Mouse (Mus musculus): ENCODE results near the gene Slc38a7. TPM values are rescaled to one million over a fixed set of nuclear protein-coding genes. Genes with fewer than 3 reads are reported as not detected.
"Not testable (repeated sequence)": the region's sequence is repeated elsewhere in the genome, so short reads cannot be mapped to it uniquely, and the experiment has no call there.

The Slc38a7 gene
- polyA plus RNA-seq, 1 experiment from 2014 or later: 19.9 TPM

DNA sequence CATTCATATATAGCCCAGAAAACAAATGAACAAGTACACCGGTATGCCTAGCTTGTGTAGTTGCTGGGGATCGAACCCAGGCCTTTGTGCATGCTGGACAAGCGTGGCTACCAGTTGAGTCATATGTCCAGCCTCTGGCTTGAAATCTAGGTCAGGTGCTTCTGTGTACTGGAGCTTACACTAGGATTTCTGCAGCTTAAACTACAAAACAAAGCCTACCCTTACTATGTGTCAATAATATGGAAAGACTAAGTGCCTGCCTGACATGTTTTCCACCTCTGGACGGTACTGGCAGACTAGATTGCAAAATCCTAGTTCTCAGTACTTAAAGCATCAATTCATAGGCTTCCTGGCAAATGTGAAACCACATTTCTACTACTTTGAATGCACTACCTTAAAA lies 26.5 kb upstream of the Slc38a7 start:
- no peak for ATAC-seq (ENCODE audit: low FRiP score, low read depth)
- WGBS: 93% methylated on average over 4 of the region's 4 CpGs
- no peaks in the 10 kb centered on the region for H3K27me3 ChIP-seq

GRCm38 (mm10) chr8:95878176-95878962 lies 25.0 kb upstream of the Slc38a7 start:
- Histone ChIP-seq H3K4me3 (peak overlapping the region; percentile 17), H3K36me3 (peaks cover 42% of the 10 kb centered on the region), H3K4me2 (replicated peaks) (peak overlapping the region; percentile 44), H3K9ac (replicated peaks) (no peak overlapping the region; the same call in 1 of the 2 replicates), H3K4me1 (peaks cover 12% of the 10 kb centered on the region), H3K27me3 (no peaks in the 10 kb centered on the region), H3K9me3 (no peaks in the 10 kb centered on the region), H3K27ac (replicated peaks) (peak overlapping the region; percentile 70)
- WGBS: 51% methylated on average over 12 of the region's 12 CpGs
- peak; percentile 77 for ATAC-seq (ENCODE audit: low FRiP score, low read depth)

More for the DNA sequence above, 26.5 kb upstream of the Slc38a7 start:
- Histone ChIP-seq H3K4me1 (peaks cover 12% of the 10 kb centered on the region), H3K9me3 (no peaks in the 10 kb centered on the region), H3K4me2 (replicated peaks) (no peak overlapping the region), H3K4me3 (no peak overlapping the region), H3K36me3 (peaks cover 27% of the 10 kb centered on the region), H3K9ac (replicated peaks) (no peak overlapping the region), H3K27ac (replicated peaks) (no peak overlapping the region)

DNA sequence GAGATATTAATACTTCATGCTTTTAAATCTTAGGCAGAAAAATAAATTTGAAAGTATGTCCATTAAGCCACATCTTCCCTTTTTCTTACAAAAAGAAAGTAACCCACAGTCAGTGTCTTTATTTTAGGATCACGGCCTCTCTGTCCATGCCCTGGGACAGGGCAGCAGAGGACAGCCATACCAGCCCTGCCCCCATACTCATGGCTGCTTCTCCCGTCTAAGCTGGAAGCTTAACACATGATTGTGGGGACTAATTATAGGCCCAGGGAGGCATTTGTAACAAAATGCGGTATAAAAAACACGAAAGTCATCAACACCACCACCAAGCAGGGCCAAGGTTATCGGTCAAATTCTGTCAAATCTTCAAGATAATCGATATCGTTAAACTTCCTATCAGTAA lies 21.9 kb upstream of the Slc38a7 start:
- no peaks in the 10 kb centered on the region for H3K9me3 ChIP-seq
- peaks cover 12% of the 10 kb centered on the region for H3K4me1 ChIP-seq
- H3K4me3 ChIP-seq: no peak overlapping the region
- no peak overlapping the region for H3K9ac ChIP-seq (replicated peaks)
- no peak overlapping the region for H3K4me2 ChIP-seq (replicated peaks)
- H3K36me3 ChIP-seq: peaks cover 71% of the 10 kb centered on the region
- no peaks in the 10 kb centered on the region for H3K27me3 ChIP-seq
- WGBS: 96% methylated on average over 7 of the region's 7 CpGs
- no peak for ATAC-seq (ENCODE audit: low FRiP score, low read depth)
- H3K27ac ChIP-seq (replicated peaks): no peak overlapping the region

DNA sequence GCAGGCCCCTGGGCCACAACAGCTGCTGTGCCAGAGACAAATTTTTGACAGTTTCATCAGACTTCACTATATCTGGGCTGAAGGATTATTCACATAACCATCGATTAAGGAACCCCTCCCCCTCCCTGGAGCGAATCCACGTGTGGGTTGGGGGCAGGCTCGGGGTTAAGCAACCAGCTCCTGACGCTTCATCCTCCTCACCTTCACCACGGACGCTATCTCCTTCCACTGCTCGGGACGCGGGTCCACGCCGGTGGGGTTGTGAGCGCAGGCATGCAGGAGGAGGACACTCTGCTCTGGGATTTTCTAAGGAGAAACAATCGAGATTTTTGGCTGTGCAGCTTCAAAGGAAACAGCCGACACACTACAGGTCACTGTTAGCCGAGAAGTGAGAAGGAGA lies 18.4 kb upstream of the Slc38a7 start:
- Histone ChIP-seq H3K4me3 (no peak overlapping the region), H3K4me2 (replicated peaks) (no peak overlapping the region), H3K9ac (replicated peaks) (no peak overlapping the region), H3K9me3 (no peaks in the 10 kb centered on the region), H3K4me1 (no peaks in the 10 kb centered on the region), H3K36me3 (peaks cover 96% of the 10 kb centered on the region), H3K27me3 (no peaks in the 10 kb centered on the region), H3K27ac (replicated peaks) (no peak overlapping the region)
- WGBS: 91% methylated on average over 16 of the region's 16 CpGs
- no peak for ATAC-seq (ENCODE audit: low FRiP score, low read depth)

DNA sequence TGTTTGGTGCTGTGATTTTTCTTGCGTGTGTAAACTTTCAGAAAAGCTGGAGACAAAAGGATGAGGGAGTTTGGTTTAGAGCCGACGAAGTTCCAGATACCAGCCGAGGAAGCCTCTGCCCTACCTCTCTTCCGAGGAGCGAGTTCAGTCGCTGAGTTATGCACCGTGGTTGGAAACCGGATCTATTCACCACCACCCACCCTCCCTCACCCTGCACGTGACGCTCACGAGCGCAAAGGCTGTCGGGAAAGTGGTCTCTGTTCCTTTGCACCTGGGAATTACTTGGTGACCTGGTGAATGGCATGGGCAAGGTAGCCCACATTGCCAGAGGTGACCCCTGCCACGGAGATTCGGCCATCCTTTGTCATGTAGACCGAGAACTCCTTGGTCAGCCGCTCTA lies 11.5 kb upstream of the Slc38a7 start:
- not testable (repeated sequence) for H3K9me3 ChIP-seq; H3K9ac ChIP-seq (replicated peaks); H3K27me3 ChIP-seq; H3K27ac ChIP-seq (replicated peaks); H3K4me2 ChIP-seq (replicated peaks); H3K4me1 ChIP-seq; H3K4me3 ChIP-seq; ATAC-seq (ENCODE audit: low FRiP score, low read depth)
- WGBS: 95% methylated on average over 18 of the region's 18 CpGs
- peaks cover 58% of the 10 kb centered on the region for H3K36me3 ChIP-seq

GRCm38 (mm10) chr8:95863761-95864440 lies 10.6 kb upstream of the Slc38a7 start:
- not testable (repeated sequence) for H3K27me3 ChIP-seq; H3K27ac ChIP-seq (replicated peaks); H3K9ac ChIP-seq (replicated peaks); H3K4me3 ChIP-seq; ATAC-seq (ENCODE audit: low FRiP score, low read depth); H3K4me2 ChIP-seq (replicated peaks); H3K9me3 ChIP-seq; H3K4me1 ChIP-seq
- 93% methylated on average over 11 of the region's 11 CpGs for WGBS
- H3K36me3 ChIP-seq: peaks cover 48% of the 10 kb centered on the region

GRCm38 (mm10) chr8:95854174-95854573 lies 835 bp upstream of the Slc38a7 start:
- Histone ChIP-seq H3K27ac (replicated peaks) (no peak overlapping the region), H3K4me3 (no peak overlapping the region), H3K4me2 (replicated peaks) (no peak overlapping the region), H3K9me3 (no peaks in the 10 kb centered on the region), H3K9ac (replicated peaks) (no peak overlapping the region), H3K4me1 (peaks cover 14% of the 10 kb centered on the region), H3K27me3 (no peaks in the 10 kb centered on the region), H3K36me3 (no peaks in the 10 kb centered on the region; the same call in 1 of the 2 replicates)
- no peak for ATAC-seq (ENCODE audit: low FRiP score, low read depth)
- 85% methylated on average over 6 of the region's 6 CpGs for WGBS

GRCm38 (mm10) chr8:95852290-95852689 lies 1.0 kb downstream of the Slc38a7 start:
- peaks cover 14% of the 10 kb centered on the region for H3K4me1 ChIP-seq
- H3K27ac ChIP-seq (replicated peaks): no peak overlapping the region
- ATAC-seq (ENCODE audit: low FRiP score, low read depth): no peak
- peak overlapping the region; percentile 71 for H3K4me3 ChIP-seq
- peak overlapping the region; percentile 83 for H3K4me2 ChIP-seq (replicated peaks)
- H3K27me3 ChIP-seq: no peaks in the 10 kb centered on the region
- H3K9me3 ChIP-seq: no peaks in the 10 kb centered on the region
- peaks cover 4% of the 10 kb centered on the region for H3K36me3 ChIP-seq
- WGBS: 74% methylated on average over 4 of the region's 4 CpGs
- H3K9ac ChIP-seq (replicated peaks): peak overlapping the region; percentile 68; the same call in 1 of the 2 replicates

DNA sequence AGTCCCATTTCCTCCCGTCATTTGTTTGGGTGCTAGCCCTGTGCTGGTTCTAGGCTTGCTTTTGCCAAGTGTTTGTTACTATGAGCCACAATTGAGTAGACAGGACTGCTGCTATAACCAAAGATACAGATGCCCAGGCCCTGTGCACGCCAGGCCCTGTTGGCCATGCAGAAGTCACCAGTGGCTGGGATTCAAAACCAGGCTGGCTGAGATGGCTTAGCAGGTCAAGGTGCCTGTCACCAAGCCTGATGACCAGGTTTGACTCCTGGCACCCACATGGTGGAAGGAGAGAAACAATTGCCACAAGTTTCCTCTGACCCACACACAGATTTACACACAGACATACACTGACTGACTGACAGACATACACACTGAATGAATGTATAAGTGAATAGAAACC lies 3.0 kb downstream of the Slc38a7 start:
- Histone ChIP-seq H3K27ac (replicated peaks) (no peak overlapping the region), H3K36me3 (peaks cover 14% of the 10 kb centered on the region), H3K4me3 (no peak overlapping the region), H3K27me3 (no peaks in the 10 kb centered on the region), H3K4me1 (peaks cover 14% of the 10 kb centered on the region), H3K9me3 (no peaks in the 10 kb centered on the region), H3K4me2 (replicated peaks) (no peak overlapping the region), H3K9ac (replicated peaks) (no peak overlapping the region)
- WGBS: 92% methylated on average over 2 of the region's 2 CpGs
- no peak for ATAC-seq (ENCODE audit: low FRiP score, low read depth)

DNA sequence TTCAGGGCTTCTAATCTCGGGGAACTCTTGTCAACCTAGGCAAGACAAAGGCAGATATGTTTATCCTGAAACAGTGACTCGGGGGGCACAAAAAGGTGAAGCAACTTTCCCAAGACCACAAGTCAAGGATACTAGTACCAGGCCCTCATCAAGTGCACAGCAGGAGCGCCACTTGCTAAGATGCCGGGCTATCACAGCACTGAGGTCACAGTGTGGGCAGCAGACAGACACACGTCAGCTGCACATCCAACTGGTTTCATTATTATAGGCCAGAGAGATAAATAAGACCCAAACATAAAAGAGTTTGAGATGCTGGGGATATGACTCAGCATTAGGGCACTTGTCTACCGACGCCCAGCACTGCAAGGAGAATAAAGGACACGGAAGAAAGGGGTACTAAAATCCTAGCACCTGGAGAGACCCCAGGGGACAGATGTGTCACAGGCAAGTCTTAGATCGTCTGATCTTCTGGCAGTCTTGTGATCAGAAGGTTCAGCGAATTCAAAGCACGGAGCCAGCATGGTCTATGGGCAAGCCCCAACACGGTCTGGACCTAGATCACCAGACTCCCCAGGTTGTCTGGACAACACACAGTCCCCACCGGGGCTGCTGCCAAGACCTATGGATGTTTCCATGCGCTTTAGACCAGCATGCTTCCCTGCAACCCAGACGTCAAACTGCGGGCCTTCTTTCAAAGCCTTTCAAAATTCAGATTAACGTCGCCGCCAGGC lies 4.4 kb downstream of the Slc38a7 start:
- WGBS: 92% methylated on average over 19 of the region's 19 CpGs
- H3K9ac ChIP-seq (replicated peaks): no peak overlapping the region
- no peak for ATAC-seq (ENCODE audit: low FRiP score, low read depth)
- no peaks in the 10 kb centered on the region for H3K27me3 ChIP-seq
- no peaks in the 10 kb centered on the region for H3K9me3 ChIP-seq
- H3K4me3 ChIP-seq: no peak overlapping the region
- H3K4me1 ChIP-seq: peaks cover 14% of the 10 kb centered on the region
- no peak overlapping the region for H3K27ac ChIP-seq (replicated peaks)
- H3K4me2 ChIP-seq (replicated peaks): no peak overlapping the region
- H3K36me3 ChIP-seq: peaks cover 28% of the 10 kb centered on the region

- Histone ChIP-seq H3K4me1 (peaks cover 11% of the 10 kb centered on the region), H3K4me3 (no peak overlapping the region), H3K27ac (replicated peaks) (no peak overlapping the region), H3K9ac (replicated peaks) (no peak overlapping the region), H3K4me2 (replicated peaks) (no peak overlapping the region), H3K36me3 (peaks cover 35% of the 10 kb centered on the region), H3K27me3 (no peaks in the 10 kb centered on the region), H3K9me3 (no peaks in the 10 kb centered on the region)
- ATAC-seq (ENCODE audit: low FRiP score, low read depth): no peak
- WGBS: 81% methylated on average over 24 of the region's 24 CpGs
Observed at GRCm38 (mm10) chr8:95848061-95848551, 5.2 kb downstream of the Slc38a7 start.

- no peak for ATAC-seq (ENCODE audit: low FRiP score, low read depth)
- no peak overlapping the region for H3K9ac ChIP-seq (replicated peaks)
- WGBS: 94% methylated on average over 7 of the region's 7 CpGs
- peaks cover 56% of the 10 kb centered on the region for H3K36me3 ChIP-seq
- no peaks in the 10 kb centered on the region for H3K4me1 ChIP-seq
- no peak overlapping the region for H3K4me2 ChIP-seq (replicated peaks)
- H3K27me3 ChIP-seq: no peaks in the 10 kb centered on the region
- no peak overlapping the region for H3K27ac ChIP-seq (replicated peaks)
- H3K4me3 ChIP-seq: no peak overlapping the region
- H3K9me3 ChIP-seq: no peaks in the 10 kb centered on the region
Observed at GRCm38 (mm10) chr8:95845026-95845425, 8.3 kb downstream of the Slc38a7 start.
